Mouse (Mus musculus): Measurements from ENCODE around the gene Efna2. TPM values are rescaled to one million over a fixed set of nuclear protein-coding genes. Genes with fewer than 3 reads are reported as not detected.
A peak's percentile ranks its signal among the peaks of the same experiment; 100 is the strongest.
"Not testable (repeated sequence)": the region's sequence is repeated elsewhere in the genome, so short reads cannot be mapped to it uniquely, and the experiment has no call there.

Gene Efna2
- polyA plus RNA-seq, 1 experiment from 2014 or later = 21.5 TPM

GRCm38 (mm10) chr10:80204055-80204454, 24.8 kb downstream of the Efna2 start:
- Histone ChIP-seq H3K4me3 (ENCODE audit: low read length) (no peak overlapping the region), H3K27me3 (replicated peaks; ENCODE audit: control insufficient read depth, insufficient read depth, low read length) (no peaks in the 10 kb centered on the region), H3K9ac (ENCODE audit: low read depth, low read length) (no peak overlapping the region), H3K4me1 (ENCODE audit: control insufficient read depth, insufficient read depth, low read depth, low read length) (peaks cover 5% of the 10 kb centered on the region), H3K4me2 (ENCODE audit: low read length) (no peak overlapping the region), H3K36me3 (ENCODE audit: control insufficient read depth, insufficient read depth, low read length) (no peaks in the 10 kb centered on the region), H3K27ac (ENCODE audit: low read depth, low read length) (no peak overlapping the region), H3K9me3 (ENCODE audit: control insufficient read depth, low read length) (no peaks in the 10 kb centered on the region)
- ATAC-seq = no peak
- 11% methylated on average over 7 of the region's 7 CpGs for WGBS

GRCm38 (mm10) chr10:80207201-80207600, 27.9 kb downstream of the Efna2 start:
- Histone ChIP-seq H3K4me2 (ENCODE audit: low read length) (no peak overlapping the region), H3K4me1 (ENCODE audit: control insufficient read depth, insufficient read depth, low read depth, low read length) (peaks cover 8% of the 10 kb centered on the region), H3K27me3 (replicated peaks; ENCODE audit: control insufficient read depth, insufficient read depth, low read length) (no peaks in the 10 kb centered on the region), H3K9me3 (ENCODE audit: control insufficient read depth, low read length) (no peaks in the 10 kb centered on the region), H3K9ac (ENCODE audit: low read depth, low read length) (no peak overlapping the region), H3K36me3 (ENCODE audit: control insufficient read depth, insufficient read depth, low read length) (no peaks in the 10 kb centered on the region), H3K4me3 (ENCODE audit: low read length) (no peak overlapping the region), H3K27ac (ENCODE audit: low read depth, low read length) (no peak overlapping the region)
- no peak for ATAC-seq
- WGBS = 46% methylated on average over 1 of the region's 1 CpGs

DNA sequence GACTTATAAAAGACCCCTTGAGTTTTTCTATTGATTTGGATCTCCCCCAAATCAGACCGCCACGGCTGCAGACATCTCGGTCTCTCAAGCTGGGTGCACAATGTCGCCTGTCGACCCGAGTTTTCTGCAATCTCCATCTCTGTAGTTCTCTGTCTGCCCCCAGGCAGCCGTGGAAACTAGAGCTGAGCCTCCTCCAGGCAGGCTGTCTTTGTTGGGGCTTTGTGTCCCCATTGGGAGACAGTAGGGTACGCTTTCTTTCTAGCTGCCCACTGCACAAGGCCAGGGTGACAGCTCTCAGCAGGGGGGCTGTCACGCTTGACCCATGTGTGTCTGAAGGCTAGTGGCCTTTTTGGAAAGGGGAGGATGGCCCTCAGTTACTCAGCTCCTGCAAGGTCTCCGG, 28.4 kb downstream of the Efna2 start:
- no peak overlapping the region for H3K4me3 ChIP-seq (ENCODE audit: low read length)
- WGBS = 34% methylated on average over 10 of the region's 10 CpGs
- no peak for ATAC-seq
- no peaks in the 10 kb centered on the region for H3K36me3 ChIP-seq (ENCODE audit: control insufficient read depth, insufficient read depth, low read length)
- H3K4me2 ChIP-seq (ENCODE audit: low read length) = no peak overlapping the region
- H3K27ac ChIP-seq (ENCODE audit: low read depth, low read length) = no peak overlapping the region
- H3K27me3 ChIP-seq (replicated peaks; ENCODE audit: control insufficient read depth, insufficient read depth, low read length) = no peaks in the 10 kb centered on the region
- H3K9ac ChIP-seq (ENCODE audit: low read depth, low read length) = no peak overlapping the region
- no peaks in the 10 kb centered on the region for H3K9me3 ChIP-seq (ENCODE audit: control insufficient read depth, low read length)
- peaks cover 8% of the 10 kb centered on the region for H3K4me1 ChIP-seq (ENCODE audit: control insufficient read depth, insufficient read depth, low read depth, low read length)

DNA sequence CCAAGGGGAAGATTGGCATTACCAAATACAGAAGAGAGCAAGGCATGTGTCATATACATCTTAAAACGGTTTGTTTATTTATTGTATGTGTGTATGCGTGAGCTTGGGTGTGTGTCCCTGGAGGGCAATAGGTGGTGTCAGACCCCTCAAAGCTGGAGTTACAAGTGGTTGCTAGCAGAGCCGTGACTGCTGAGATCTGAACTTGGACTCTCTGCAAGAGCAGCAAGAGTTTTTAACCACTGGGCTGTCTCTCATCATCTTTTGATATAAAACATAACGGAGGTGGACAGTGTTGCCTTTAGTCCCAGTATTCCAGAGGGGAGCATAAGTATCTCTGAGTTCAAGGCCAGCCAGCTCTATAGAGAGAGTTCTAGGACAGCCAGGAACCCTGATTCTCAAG, 29.0 kb downstream of the Efna2 start:
- Histone ChIP-seq H3K4me3 (ENCODE audit: low read length) (no peak overlapping the region), H3K27me3 (replicated peaks; ENCODE audit: control insufficient read depth, insufficient read depth, low read length) (no peaks in the 10 kb centered on the region), H3K4me2 (ENCODE audit: low read length) (no peak overlapping the region; the same call in 1 of the 2 replicates), H3K9me3 (ENCODE audit: control insufficient read depth, low read length) (no peaks in the 10 kb centered on the region), H3K4me1 (ENCODE audit: control insufficient read depth, insufficient read depth, low read depth, low read length) (peaks cover 8% of the 10 kb centered on the region), H3K27ac (ENCODE audit: low read depth, low read length) (no peak overlapping the region), H3K36me3 (ENCODE audit: control insufficient read depth, insufficient read depth, low read length) (no peaks in the 10 kb centered on the region), H3K9ac (ENCODE audit: low read depth, low read length) (no peak overlapping the region)
- 57% methylated on average over 4 of the region's 4 CpGs for WGBS
- ATAC-seq = no peak

DNA sequence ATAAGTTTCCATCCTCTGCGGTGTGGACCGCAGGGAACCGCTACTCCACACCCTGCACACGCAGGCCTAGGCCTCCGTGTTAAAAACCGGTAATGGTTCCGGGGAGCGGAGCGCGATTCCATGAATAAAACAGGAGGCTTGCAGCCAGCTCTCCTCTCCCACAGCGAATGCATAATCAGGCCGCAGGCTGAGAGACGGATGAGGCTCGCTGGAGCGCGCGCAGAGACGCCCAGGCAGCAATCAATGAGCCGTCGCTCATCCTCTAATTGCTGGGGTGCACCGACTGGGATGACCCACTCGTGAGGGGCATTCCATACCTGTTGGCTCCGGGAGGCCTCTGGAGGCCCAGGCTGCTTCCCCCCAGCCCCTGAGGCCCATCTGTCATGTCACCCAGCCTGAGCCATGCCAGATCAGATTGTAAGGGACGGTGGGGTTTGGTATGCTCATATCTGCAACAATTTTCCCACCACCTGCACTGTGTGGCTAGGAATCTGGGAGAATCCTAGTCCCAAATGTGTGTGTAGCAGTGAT, 29.6 kb downstream of the Efna2 start:
- no peaks in the 10 kb centered on the region for H3K27me3 ChIP-seq (replicated peaks; ENCODE audit: control insufficient read depth, insufficient read depth, low read length)
- peaks cover 8% of the 10 kb centered on the region for H3K4me1 ChIP-seq (ENCODE audit: control insufficient read depth, insufficient read depth, low read depth, low read length)
- peak overlapping the region; percentile 37 for H3K9ac ChIP-seq (ENCODE audit: low read depth, low read length)
- H3K4me3 ChIP-seq (ENCODE audit: low read length) = no peak overlapping the region
- peak overlapping the region; percentile 45 for H3K4me2 ChIP-seq (ENCODE audit: low read length)
- H3K9me3 ChIP-seq (ENCODE audit: control insufficient read depth, low read length) = no peaks in the 10 kb centered on the region
- peak overlapping the region; percentile 36; the same call in 1 of the 2 replicates for H3K27ac ChIP-seq (ENCODE audit: low read depth, low read length)
- WGBS = 6% methylated on average over 24 of the region's 24 CpGs
- peak; percentile 79 for ATAC-seq
- no peaks in the 10 kb centered on the region for H3K36me3 ChIP-seq (ENCODE audit: control insufficient read depth, insufficient read depth, low read length)

DNA sequence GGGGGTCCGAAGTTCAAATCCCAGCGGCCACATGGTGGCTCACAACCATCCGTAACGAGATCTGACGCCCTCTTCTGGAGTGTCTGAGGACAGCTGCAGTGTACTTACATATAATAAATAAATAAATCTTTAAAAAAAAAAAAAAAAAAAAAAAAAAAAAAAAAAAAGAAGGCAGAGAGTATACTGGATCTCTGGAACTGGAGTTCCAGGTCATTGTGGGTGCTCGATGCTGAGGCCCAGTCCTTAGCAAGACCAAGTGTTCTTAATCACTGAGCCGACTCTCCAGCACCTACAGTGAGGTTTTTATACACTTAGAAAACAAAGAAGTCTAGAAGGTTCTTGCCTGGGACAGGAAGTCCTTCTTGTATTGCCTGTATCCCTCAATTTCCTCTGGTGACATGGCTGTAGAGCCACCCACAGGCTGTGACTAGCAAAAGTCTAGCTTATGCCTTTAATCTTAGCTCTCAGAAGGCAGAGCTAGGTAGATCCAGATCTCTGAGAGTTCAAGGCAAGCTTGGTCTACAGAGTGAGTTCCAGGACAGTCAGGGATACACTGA, 32.3 kb downstream of the Efna2 start:
- H3K36me3 ChIP-seq (ENCODE audit: control insufficient read depth, insufficient read depth, low read length); H3K4me2 ChIP-seq (ENCODE audit: low read length); H3K9me3 ChIP-seq (ENCODE audit: control insufficient read depth, low read length); ATAC-seq; H3K9ac ChIP-seq (ENCODE audit: low read depth, low read length); H3K27me3 ChIP-seq (replicated peaks; ENCODE audit: control insufficient read depth, insufficient read depth, low read length); H3K27ac ChIP-seq (ENCODE audit: low read depth, low read length); H3K4me3 ChIP-seq (ENCODE audit: low read length); H3K4me1 ChIP-seq (ENCODE audit: control insufficient read depth, insufficient read depth, low read depth, low read length): not testable (repeated sequence)
- 72% methylated on average over 7 of the region's 7 CpGs for WGBS

DNA sequence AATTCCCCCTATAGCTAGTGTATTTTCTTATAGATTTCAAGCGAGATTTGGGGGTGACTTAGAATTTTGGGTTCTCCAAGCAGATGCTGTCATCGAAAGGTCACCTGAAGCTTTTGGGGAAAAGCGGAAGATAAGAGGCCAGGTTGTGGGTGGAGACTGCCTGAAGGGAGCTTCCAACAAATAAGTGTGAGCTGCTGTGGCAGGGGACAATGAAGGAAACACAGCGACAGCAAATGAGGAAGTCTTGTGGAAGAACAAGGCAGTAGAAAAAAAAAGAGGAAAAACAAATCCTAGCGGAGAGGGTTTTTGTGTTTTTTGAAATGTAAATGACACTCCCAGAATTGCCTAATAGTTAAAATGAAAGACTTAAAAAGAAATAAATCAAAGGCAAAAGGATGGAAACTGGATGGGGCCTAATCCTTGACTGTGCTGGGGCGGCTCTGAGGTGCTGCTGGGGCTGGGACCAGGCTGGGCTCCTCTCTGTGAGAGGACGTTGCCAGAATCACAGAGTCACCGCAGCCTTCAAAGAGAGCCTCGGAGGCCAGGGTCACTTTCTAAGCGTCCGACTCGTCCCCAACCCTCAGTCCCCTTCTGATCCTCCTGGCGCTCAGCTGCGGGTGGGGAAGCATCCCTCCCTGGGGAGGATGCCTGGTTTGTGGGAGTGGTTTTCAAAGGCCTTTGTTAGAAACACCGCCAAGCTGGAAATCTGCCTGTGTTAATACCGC, 35.9 kb downstream of the Efna2 start:
- peak overlapping the region; percentile 38; the same call in 1 of the 2 replicates for H3K9ac ChIP-seq (ENCODE audit: low read depth, low read length)
- 0 out of 2 replicates have a peak, but pooled peaks cover 2% of the 10 kb centered on the region for H3K4me1 ChIP-seq (ENCODE audit: control insufficient read depth, insufficient read depth, low read depth, low read length)
- 18% methylated on average over 16 of the region's 16 CpGs for WGBS
- no peaks in the 10 kb centered on the region for H3K27me3 ChIP-seq (replicated peaks; ENCODE audit: control insufficient read depth, insufficient read depth, low read length)
- H3K27ac ChIP-seq (ENCODE audit: low read depth, low read length) = no peak overlapping the region
- H3K36me3 ChIP-seq (ENCODE audit: control insufficient read depth, insufficient read depth, low read length) = no peaks in the 10 kb centered on the region
- H3K4me3 ChIP-seq (ENCODE audit: low read length) = no peak overlapping the region
- no peak for ATAC-seq
- H3K9me3 ChIP-seq (ENCODE audit: control insufficient read depth, low read length) = no peaks in the 10 kb centered on the region
- no peak overlapping the region for H3K4me2 ChIP-seq (ENCODE audit: low read length)

DNA sequence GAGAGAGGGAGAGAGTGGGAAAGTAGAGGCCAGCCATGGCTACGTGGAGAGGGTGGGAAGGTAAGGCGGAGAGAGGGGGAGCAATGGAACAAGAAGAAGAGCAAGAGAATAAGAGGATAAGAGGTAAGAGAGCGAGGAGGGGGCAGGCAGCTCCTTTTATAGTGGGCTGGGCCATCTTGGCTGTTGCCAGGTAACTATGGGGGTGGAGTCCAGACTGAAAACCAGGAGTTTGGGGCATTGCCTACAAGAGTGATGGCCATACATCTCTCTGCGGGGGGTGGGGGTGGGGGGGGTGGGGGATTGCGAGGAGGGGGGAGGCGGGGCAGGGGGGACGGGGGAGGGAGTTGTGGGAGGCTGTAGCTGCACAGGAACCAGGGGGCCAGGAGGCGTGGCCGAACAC, 41.4 kb downstream of the Efna2 start:
- Histone ChIP-seq H3K27me3 (replicated peaks; ENCODE audit: control insufficient read depth, insufficient read depth, low read length) (no peaks in the 10 kb centered on the region), H3K4me2 (ENCODE audit: low read length) (no peak overlapping the region), H3K9me3 (ENCODE audit: control insufficient read depth, low read length) (no peaks in the 10 kb centered on the region), H3K4me1 (ENCODE audit: control insufficient read depth, insufficient read depth, low read depth, low read length) (no peaks in the 10 kb centered on the region), H3K9ac (ENCODE audit: low read depth, low read length) (no peak overlapping the region), H3K36me3 (ENCODE audit: control insufficient read depth, insufficient read depth, low read length) (no peaks in the 10 kb centered on the region), H3K27ac (ENCODE audit: low read depth, low read length) (no peak overlapping the region), H3K4me3 (ENCODE audit: low read length) (no peak overlapping the region)
- no peak for ATAC-seq
- WGBS = 40% methylated on average over 8 of the region's 9 CpGs

DNA sequence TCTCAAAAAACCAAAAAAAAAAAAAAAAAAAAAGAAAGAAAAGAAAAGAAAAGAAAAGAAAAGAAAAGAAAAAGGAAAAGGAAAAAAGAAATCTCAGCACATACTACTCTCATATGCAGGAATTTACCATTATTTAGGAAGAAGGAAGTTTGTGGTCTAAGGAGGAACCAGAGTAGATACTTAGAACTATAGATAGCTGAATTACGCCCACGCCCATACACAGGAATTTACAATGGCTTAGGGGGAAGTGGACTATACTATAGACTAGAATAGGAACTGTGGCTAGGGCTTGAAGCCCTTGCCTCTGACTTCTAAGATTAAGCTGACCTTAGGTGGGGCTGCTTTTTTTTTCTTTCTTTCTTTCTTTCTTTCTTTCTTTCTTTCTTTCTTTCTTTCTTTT, 43.9 kb downstream of the Efna2 start:
- WGBS = 87% methylated on average over 2 of the region's 2 CpGs
- H3K4me1 ChIP-seq (ENCODE audit: control insufficient read depth, insufficient read depth, low read depth, low read length) = peaks cover 14% of the 10 kb centered on the region
- H3K9ac ChIP-seq (ENCODE audit: low read depth, low read length); ATAC-seq; H3K27me3 ChIP-seq (replicated peaks; ENCODE audit: control insufficient read depth, insufficient read depth, low read length); H3K9me3 ChIP-seq (ENCODE audit: control insufficient read depth, low read length); H3K27ac ChIP-seq (ENCODE audit: low read depth, low read length); H3K4me2 ChIP-seq (ENCODE audit: low read length); H3K4me3 ChIP-seq (ENCODE audit: low read length); H3K36me3 ChIP-seq (ENCODE audit: control insufficient read depth, insufficient read depth, low read length): not testable (repeated sequence)

Measured in hindbrain, embryonic 16.5 days (tissue).